Mouse (Mus musculus) bone marrow, adult 2 months (tissue): ENCODE data around the gene Orai1. TPM values are rescaled to one million over a fixed set of nuclear protein-coding genes. Genes with fewer than 3 reads are reported as not detected.
A peak's percentile ranks its signal among the peaks of the same experiment; 100 is the strongest.
"Not testable (repeated sequence)": the region's sequence is repeated elsewhere in the genome, so short reads cannot be mapped to it uniquely, and the experiment has no call there.

Experiments used
- H3K27ac ChIP-seq: fragments of 200-500 bp; 2 replicates; pipeline ENCODE4 v1.5.1; 2012; ENCODE audit warnings: low read depth, mild to moderate bottlenecking, control low read depth, inconsistent platforms, low read length; ENCODE audit not compliant: control insufficient read depth, poor library complexity, insufficient read depth
- H3K4me1 ChIP-seq: fragments of 200-500 bp; 2 replicates; pipeline ENCODE4 v1.6.1; 2011; ENCODE audit warnings: low read length; ENCODE audit not compliant: control insufficient read depth, insufficient read depth
- H3K4me3 ChIP-seq: fragments of 200-500 bp; replicated peaks from 2 replicates; pipeline ENCODE3; 2011; ENCODE audit warnings: mild to moderate bottlenecking, low read depth, low read length, control low read depth; ENCODE audit not compliant: control insufficient read depth
- CTCF ChIP-seq: fragments of 200-500 bp; IDR thresholded peaks from 2 replicates; pipeline ENCODE4 v1.5.1; 2011; ENCODE audit warnings: low read length, control low read depth; ENCODE audit not compliant: control insufficient read depth, insufficient read depth
- POLR2A ChIP-seq: fragments of 200-500 bp; IDR thresholded peaks from 2 replicates; pipeline ENCODE4 v1.6.1; 2011; ENCODE audit warnings: low read depth, mild to moderate bottlenecking, control low read depth, low read length, borderline replicate concordance; ENCODE audit not compliant: control insufficient read depth
- WGBS: fragments of 180-500 bp; shearing (Covaris S2); methylation state at CpG from one replicate; pipeline ENCODE4 v1.1.7; 2018; 5-methylcytosine and 5-hydroxymethylcytosine counted together
- polyA plus RNA-seq: library from polyadenylated mRNA; stranded (reverse); fragments of >200 nt; gene quantifications from 2 replicates; pipeline ENCODE4 v1.2.4, GENCODE M21; 2011; ENCODE audit warnings: low replicate concordance; ENCODE audit not compliant: missing spikeins, insufficient read depth, insufficient read length

The Orai1 gene
- 18.0 and 30.8 TPM in 2 replicates for polyA plus RNA-seq

GRCm38 (mm10) chr5:123014753-123015701 lies at the start of gene Orai1:
Gene Orai1, plus strand, starts transcription at chr5:123015074.
- TF ChIP-seq POLR2A (peak; percentile 81), CTCF (0 out of 2 replicates have a peak, but pooled peaks have one; percentile 7)
- peak within 1 kb of the TSS; percentile 95 for H3K27ac ChIP-seq
- H3K4me3 ChIP-seq: peak within 1 kb of the TSS; percentile 78
- under 1% methylated on average over 106 of the region's 106 CpGs for WGBS
- peaks cover 2% of the 10 kb centered on the region for H3K4me1 ChIP-seq

DNA sequence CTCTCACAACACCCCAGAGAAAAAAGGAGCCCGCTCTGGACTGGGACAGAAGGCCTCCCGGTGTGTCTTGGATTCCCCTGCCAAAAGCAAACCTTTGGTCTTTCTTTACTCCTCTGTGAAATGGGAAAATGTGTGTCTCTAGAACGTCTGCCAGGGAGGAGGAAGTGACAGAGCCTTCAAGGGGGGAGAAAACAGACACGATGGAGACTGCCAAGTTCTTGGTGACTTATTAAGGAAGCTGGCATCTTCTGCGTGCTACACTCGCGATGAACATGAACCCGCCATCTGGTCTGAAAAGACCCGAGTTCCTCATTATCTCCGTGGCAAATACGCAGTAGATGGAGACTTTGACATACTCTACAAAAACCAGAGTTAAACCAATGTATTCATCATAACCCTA lies 49.4 kb upstream of the Orai1 start:
- H3K4me1 ChIP-seq: no peaks in the 10 kb centered on the region
- 30% methylated on average over 11 of the region's 11 CpGs for WGBS

DNA sequence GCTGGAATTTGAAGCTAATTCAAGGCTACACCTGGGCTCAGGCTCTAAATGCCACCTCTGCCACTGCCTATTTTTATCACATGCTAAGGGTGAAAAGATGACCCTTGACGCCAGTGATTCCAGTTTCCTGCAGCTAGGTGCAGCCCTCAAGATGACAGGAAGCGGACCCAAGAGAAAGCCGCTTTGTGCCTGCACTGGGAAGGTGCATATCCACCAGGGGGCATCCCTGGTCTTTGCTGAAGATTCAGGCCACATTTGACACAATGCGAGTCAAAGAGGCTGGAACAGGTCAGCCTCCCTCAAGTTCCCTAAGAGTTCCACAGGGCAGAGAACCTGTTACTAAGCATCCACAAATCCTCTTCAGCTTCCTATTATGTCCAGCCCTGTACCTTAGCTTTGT lies 46.6 kb upstream of the Orai1 start:
- no peak overlapping the region for H3K27ac ChIP-seq
- no peak overlapping the region for H3K4me3 ChIP-seq
- TF ChIP-seq POLR2A: no peak
- TF ChIP-seq CTCF: peak; percentile 88
- H3K4me1 ChIP-seq: no peaks in the 10 kb centered on the region; the same call in 1 of the 2 replicates
- WGBS: 24% methylated on average over 4 of the region's 4 CpGs

More for the DNA sequence above, 49.4 kb upstream of the Orai1 start:
- no peak for TF ChIP-seq POLR2A
- no peak for TF ChIP-seq CTCF
- no peak overlapping the region for H3K27ac ChIP-seq
- H3K4me3 ChIP-seq: no peak overlapping the region

DNA sequence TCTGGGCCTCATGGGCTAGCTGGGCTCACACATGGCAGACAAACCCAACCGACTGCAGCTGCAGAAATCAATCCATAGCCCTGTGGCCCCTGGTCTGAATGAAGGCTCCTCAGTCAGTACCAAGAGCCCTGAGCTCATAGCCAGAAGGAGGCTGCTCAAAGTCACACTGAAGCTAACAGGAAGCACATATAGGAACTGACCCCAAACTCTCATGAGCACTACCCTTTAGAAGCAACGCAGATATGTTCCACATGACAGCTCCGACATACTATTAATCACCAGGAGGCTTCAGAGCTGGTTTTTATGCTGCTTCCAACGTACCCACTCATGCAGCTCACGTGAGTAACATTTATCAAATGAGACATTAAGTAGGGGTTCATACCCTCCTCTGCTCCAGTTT lies 44.8 kb upstream of the Orai1 start:
- Histone ChIP-seq H3K4me3 (no peak overlapping the region), H3K4me1 (no peaks in the 10 kb centered on the region; the same call in 1 of the 2 replicates), H3K27ac (no peak overlapping the region; the same call in 1 of the 2 replicates)
- WGBS: 73% methylated on average over 5 of the region's 5 CpGs
- TF ChIP-seq POLR2A (no peak), CTCF (no peak)

DNA sequence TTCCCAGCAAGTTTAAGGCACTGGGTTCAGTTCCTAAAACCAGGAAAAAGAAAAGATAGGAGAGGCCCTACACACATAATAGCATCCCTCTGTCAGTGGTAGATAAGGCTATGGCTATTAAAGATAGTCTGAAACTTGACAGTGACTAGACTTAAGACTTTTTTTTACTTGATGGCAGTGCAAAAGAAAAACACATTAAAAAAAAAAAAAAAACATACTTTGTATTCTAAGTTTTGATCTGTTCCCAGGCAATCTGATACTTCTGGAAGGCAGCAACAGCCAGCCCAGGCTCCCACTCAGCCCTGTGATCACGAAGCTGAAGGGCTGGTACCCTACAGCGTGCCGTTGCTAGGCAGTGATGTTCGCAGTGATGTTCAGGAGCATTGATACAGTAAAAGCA lies 43.4 kb upstream of the Orai1 start:
- 90% methylated on average over 4 of the region's 4 CpGs for WGBS
- Histone ChIP-seq H3K27ac (no peak overlapping the region), H3K4me1 (no peaks in the 10 kb centered on the region; the same call in 1 of the 2 replicates), H3K4me3 (no peak overlapping the region)
- TF ChIP-seq POLR2A: no peak
- no peak for TF ChIP-seq CTCF

GRCm38 (mm10) chr5:122972116-122972515 lies 42.8 kb upstream of the Orai1 start:
- no peak overlapping the region for H3K27ac ChIP-seq
- WGBS: 86% methylated on average over 9 of the region's 9 CpGs
- TF ChIP-seq CTCF (no peak), POLR2A (no peak)
- no peak overlapping the region for H3K4me3 ChIP-seq
- no peaks in the 10 kb centered on the region; the same call in 1 of the 2 replicates for H3K4me1 ChIP-seq

DNA sequence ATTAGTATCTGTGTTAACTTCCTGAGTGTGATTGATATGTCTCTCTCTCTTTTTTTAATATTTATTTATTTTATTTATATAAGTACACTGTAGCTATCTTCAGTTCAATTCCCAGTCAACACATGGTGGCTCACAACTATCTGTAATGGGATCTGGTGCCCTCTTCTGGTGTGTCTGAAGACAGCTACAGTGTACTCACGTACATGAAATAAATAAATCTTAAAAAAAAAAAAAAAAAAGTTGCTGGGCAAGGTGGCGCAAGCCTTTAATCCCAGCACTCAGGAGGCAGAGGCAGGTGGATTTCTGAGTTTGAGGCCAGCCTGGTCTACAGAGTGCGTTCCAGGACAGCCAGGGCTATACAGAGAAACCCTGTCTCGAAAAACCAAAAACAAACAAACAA lies 40.2 kb upstream of the Orai1 start:
- not testable (repeated sequence) for H3K4me1 ChIP-seq, H3K27ac ChIP-seq, H3K4me3 ChIP-seq
- WGBS: 86% methylated on average over 4 of the region's 4 CpGs

DNA sequence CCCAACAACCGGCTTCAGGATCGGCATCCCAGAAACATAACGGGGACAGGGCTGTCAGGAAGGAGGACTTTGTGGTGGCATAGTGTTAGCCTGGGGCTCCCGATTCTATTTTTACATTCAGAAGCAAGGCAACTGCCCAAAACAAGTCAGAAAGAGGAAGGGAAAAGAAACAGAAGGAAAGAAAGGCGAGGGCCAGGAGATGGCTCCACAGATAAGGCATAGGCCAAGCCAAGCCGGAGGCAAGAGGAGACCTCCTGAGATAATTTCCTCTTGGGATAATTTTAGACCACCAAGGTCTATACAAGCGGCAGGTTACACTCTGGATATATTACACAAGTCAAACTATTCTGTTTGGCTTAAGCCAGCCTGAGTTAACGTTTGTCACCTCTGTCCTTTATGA lies 35.9 kb upstream of the Orai1 start:
- Histone ChIP-seq H3K4me3 (no peak overlapping the region), H3K27ac (no peak overlapping the region), H3K4me1 (no peaks in the 10 kb centered on the region; the same call in 1 of the 2 replicates)
- WGBS: 23% methylated on average over 8 of the region's 8 CpGs
- no peak for TF ChIP-seq POLR2A
- TF ChIP-seq CTCF: no peak

DNA sequence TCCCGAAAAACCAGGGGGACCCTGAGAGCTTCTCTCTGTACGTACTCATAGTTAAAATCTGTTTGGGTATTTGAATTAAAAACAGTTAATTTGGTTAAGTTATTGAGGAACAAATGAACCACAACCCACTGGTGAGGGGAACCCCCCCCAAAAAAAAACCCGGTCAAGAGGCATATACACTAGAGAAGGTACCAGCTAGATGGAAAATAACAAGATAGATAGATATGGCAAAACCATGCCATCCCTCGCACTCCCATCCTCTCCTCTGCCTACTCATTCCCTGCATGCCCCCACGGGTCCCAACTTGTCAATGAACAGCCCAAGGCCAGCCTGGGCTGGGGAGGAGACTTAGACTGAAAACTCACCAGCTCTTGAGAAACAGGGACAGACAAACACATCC lies 30.4 kb upstream of the Orai1 start:
- 79% methylated on average over 5 of the region's 5 CpGs for WGBS
- H3K4me1 ChIP-seq: no peaks in the 10 kb centered on the region; the same call in 1 of the 2 replicates
- H3K4me3 ChIP-seq: no peak overlapping the region
- no peak for TF ChIP-seq CTCF
- no peak for TF ChIP-seq POLR2A
- H3K27ac ChIP-seq: no peak overlapping the region
